ENCODE assay signal across 11 mouse cellular contexts in the genomic region with DNA sequence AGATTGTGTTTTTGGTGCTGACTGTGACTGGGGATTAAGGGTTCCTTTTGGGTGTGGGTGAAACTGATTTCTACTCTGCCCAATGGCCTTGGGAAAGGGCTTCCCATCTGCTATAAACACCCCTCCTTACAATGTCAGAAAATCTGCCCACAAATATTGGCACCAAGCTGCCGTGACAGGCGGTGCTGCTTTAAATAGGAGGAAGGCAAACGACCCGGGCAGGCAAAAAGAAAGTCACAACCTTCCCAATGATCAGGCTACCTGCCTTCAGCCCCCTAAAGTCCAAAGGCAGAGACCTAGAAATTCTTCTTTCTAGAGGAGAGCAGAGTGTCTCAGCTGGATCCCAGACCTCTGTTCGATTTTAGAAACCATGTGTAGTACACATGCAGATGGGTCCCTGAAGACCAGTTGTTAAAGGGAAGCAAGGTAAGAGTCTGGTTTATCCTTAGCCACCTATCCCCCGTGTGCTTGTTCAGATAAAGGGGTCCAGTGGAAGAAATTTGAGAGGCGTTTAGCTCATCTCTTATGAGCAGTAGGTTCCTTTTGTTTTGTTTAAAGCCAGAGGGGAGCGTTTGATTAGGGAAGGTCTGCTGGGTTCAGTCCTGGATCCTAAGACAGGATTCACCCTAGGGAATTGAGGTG.
DNase-seq lines count a peak whose midpoint lies in the region; ATAC-seq and TF ChIP-seq lines count a peak whose summit lies in the region.
"Had no signal": no experiment of that assay in that cellular context is flagged by ENCODE, and none has a peak within 500 bp of the region (broad histone marks: within the 10 kb centered on the region; RNA-seq: fewer than 3 reads in every experiment).

No protein-coding gene starts in this region.

- no peak for TF ChIP-seq EP300 in stomach, postnatal 0 days (optimal IDR thresholded peaks at IDR 0.05)

- TF ChIP-seq CTCF in stomach, postnatal 0 days (IDR thresholded peaks at IDR 0.05; ENCODE audit: low read depth): no peak

- 16% methylated on average over 8 of the region's 8 CpGs for WGBS in embryonic facial prominence, embryonic 12.5 days
- 11% methylated on average over 8 of the region's 8 CpGs for WGBS in embryonic facial prominence, embryonic 10.5 days
- WGBS in neural tube, embryonic 12.5 days: 16% methylated on average over 8 of the region's 8 CpGs
- WGBS in hindbrain, embryonic 15.5 days: 20% methylated on average over 8 of the region's 8 CpGs
- 67% methylated on average over 8 of the region's 8 CpGs for WGBS in stomach, postnatal 0 days

- H3K4me1 ChIP-seq in embryonic facial prominence, embryonic 12.5 days: peaks cover 19% of the 10 kb centered on the region
- peaks cover 54% of the 10 kb centered on the region for H3K4me1 ChIP-seq in embryonic facial prominence, embryonic 10.5 days
- H3K4me1 ChIP-seq in neural tube, embryonic 12.5 days: peaks cover 37% of the 10 kb centered on the region
- peaks cover 42% of the 10 kb centered on the region for H3K4me1 ChIP-seq in hindbrain, embryonic 15.5 days (replicated peaks)
- no peaks in the 10 kb centered on the region; the same call in 1 of the 2 replicates for H3K4me1 ChIP-seq in stomach, postnatal 0 days (replicated peaks; ENCODE audit: control insufficient read depth, insufficient read depth)

- no peak for DNase-seq in embryonic facial prominence, embryonic 10.5 days (ENCODE audit: low spot score)
- DNase-seq in neural tube, embryonic 10.5 days (ENCODE audit: extremely low spot score, low spot score): no peak
- DNase-seq in thymus, postnatal 25 days: no peak
- DNase-seq in thymus, postnatal 0 days (ENCODE audit: low spot score): no peak
- DNase-seq in stomach, postnatal 0 days (ENCODE audit: low spot score): no peak
- DNase-seq: lung, postnatal 10 days; thymus, postnatal 14 days had no signal

- no peak overlapping the region for H3K27ac ChIP-seq in embryonic facial prominence, embryonic 12.5 days
- no peak overlapping the region for H3K27ac ChIP-seq in embryonic facial prominence, embryonic 10.5 days (replicated peaks)
- H3K27ac ChIP-seq in neural tube, embryonic 12.5 days: no peak overlapping the region
- H3K27ac ChIP-seq in hindbrain, embryonic 15.5 days (replicated peaks): peak overlapping the region; percentile 69
- H3K27ac ChIP-seq in stomach, postnatal 0 days (replicated peaks): no peak overlapping the region

- H3K9ac ChIP-seq in embryonic facial prominence, embryonic 12.5 days: no peak overlapping the region
- H3K9ac ChIP-seq in neural tube, embryonic 12.5 days: no peak overlapping the region
- H3K9ac ChIP-seq in hindbrain, embryonic 15.5 days: no peak overlapping the region
- H3K9ac ChIP-seq in stomach, postnatal 0 days (ENCODE audit: low read length): no peak overlapping the region

- H3K27me3 ChIP-seq in embryonic facial prominence, embryonic 12.5 days: peaks cover 6% of the 10 kb centered on the region; the same call in 1 of the 2 replicates
- H3K27me3 ChIP-seq in embryonic facial prominence, embryonic 10.5 days (replicated peaks; ENCODE audit: low read depth, poor library complexity, severe bottlenecking): peaks cover 91% of the 10 kb centered on the region
- peaks cover 29% of the 10 kb centered on the region for H3K27me3 ChIP-seq in neural tube, embryonic 12.5 days (replicated peaks)
- peaks cover 16% of the 10 kb centered on the region; the same call in 1 of the 2 replicates for H3K27me3 ChIP-seq in hindbrain, embryonic 15.5 days
- peaks cover 3% of the 10 kb centered on the region; the same call in 1 of the 2 replicates for H3K27me3 ChIP-seq in stomach, postnatal 0 days (ENCODE audit: control insufficient read depth, insufficient read depth, low read length)
- H3K27me3 ChIP-seq: Patski had no signal

- H3K36me3 ChIP-seq in embryonic facial prominence, embryonic 12.5 days: no peaks in the 10 kb centered on the region
- no peaks in the 10 kb centered on the region for H3K36me3 ChIP-seq in embryonic facial prominence, embryonic 10.5 days (replicated peaks)
- no peaks in the 10 kb centered on the region for H3K36me3 ChIP-seq in neural tube, embryonic 12.5 days
- no peaks in the 10 kb centered on the region for H3K36me3 ChIP-seq in hindbrain, embryonic 15.5 days
- H3K36me3 ChIP-seq in stomach, postnatal 0 days (ENCODE audit: control insufficient read depth, insufficient read depth, low read length): no peaks in the 10 kb centered on the region

- H3K4me2 ChIP-seq in embryonic facial prominence, embryonic 12.5 days (replicated peaks): peak overlapping the region; percentile 65
- H3K4me2 ChIP-seq in neural tube, embryonic 12.5 days (replicated peaks): peak overlapping the region; percentile 70
- peak overlapping the region; percentile 60 for H3K4me2 ChIP-seq in hindbrain, embryonic 15.5 days
- H3K4me2 ChIP-seq in stomach, postnatal 0 days (replicated peaks; ENCODE audit: low read depth): no peak overlapping the region

- H3K4me3 ChIP-seq in embryonic facial prominence, embryonic 12.5 days: no peak overlapping the region
- no peak overlapping the region for H3K4me3 ChIP-seq in embryonic facial prominence, embryonic 10.5 days
- no peak overlapping the region for H3K4me3 ChIP-seq in neural tube, embryonic 12.5 days
- peak overlapping the region; percentile 10; the same call in 1 of the 2 replicates for H3K4me3 ChIP-seq in hindbrain, embryonic 15.5 days
- no peak overlapping the region for H3K4me3 ChIP-seq in stomach, postnatal 0 days (ENCODE audit: low read depth, low read length)

- no peak for ATAC-seq in embryonic facial prominence, embryonic 12.5 days (ENCODE audit: insufficient number of reproducible peaks, insufficient read depth, low FRiP score, low TSS enrichment)
- no peak for ATAC-seq in neural tube, embryonic 12.5 days (ENCODE audit: low FRiP score, low read depth)
- no peak for ATAC-seq in hindbrain, embryonic 15.5 days (ENCODE audit: low FRiP score, low read depth)
- no peak for ATAC-seq in stomach, postnatal 0 days (ENCODE audit: low FRiP score, low TSS enrichment)
- ATAC-seq: Patski had no signal

- no peaks in the 10 kb centered on the region for H3K9me3 ChIP-seq in embryonic facial prominence, embryonic 12.5 days
- H3K9me3 ChIP-seq in embryonic facial prominence, embryonic 10.5 days: no peaks in the 10 kb centered on the region
- no peaks in the 10 kb centered on the region for H3K9me3 ChIP-seq in neural tube, embryonic 12.5 days
- H3K9me3 ChIP-seq in hindbrain, embryonic 15.5 days: no peaks in the 10 kb centered on the region
- no peaks in the 10 kb centered on the region for H3K9me3 ChIP-seq in stomach, postnatal 0 days (ENCODE audit: control insufficient read depth, low read length)
